Mouse (Mus musculus): ENCODE measurements at regions not wholly inside any gene's neighbourhood (a gene's known extent, or its start where the extent isn't known, plus 50 kb on each side); places are given as distances from the start of the nearest gene placed in this dataset.

DNA sequence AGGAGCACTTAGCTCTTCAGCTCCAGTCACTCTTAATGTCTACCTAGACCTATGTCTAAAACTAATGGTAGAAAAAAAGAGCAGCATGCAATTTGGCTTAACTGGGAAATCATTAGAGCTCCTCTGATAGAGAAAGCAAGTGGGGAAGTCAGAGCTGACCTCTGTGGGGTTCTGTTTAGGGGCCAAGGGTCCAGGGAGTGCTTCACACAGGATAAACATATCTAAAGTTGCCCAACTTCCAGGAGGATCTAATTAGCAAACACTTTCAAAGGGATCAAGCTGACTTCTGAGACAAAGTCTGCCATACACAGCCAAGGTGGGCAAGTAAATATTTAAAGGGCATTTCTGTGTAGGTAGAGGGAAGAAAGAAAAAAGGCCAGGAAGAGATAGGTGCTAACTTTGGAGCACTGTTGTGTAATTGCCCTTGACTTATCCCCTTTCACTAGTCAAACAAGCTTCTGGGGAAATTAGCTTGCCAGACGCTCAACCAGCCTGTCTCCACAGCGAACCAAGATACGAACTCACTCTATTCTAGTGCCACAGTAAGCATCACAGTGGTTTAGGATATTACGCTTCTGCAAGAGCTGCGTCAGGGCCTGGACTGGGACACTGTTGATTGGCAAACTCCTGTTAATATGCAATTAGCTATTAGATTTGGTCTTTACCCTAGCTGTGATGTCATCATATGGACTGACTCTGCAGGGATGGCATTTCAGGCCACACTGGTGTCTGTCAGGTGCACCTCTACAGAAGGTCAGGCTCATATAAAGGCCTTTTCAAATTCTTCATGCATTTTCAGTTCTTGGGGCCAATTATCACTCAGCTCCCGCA, 1413.9 kb upstream of the A1bg start:
- no peak overlapping the region for H3K27ac ChIP-seq (ENCODE audit: low read depth, low read length)
- no peaks in the 10 kb centered on the region for H3K4me1 ChIP-seq (ENCODE audit: control insufficient read depth, insufficient read depth, low read length)
- DNase-seq (ENCODE audit: low spot score) (no peak), ATAC-seq (ENCODE audit: insufficient read depth, low FRiP score, low TSS enrichment) (no peak)
- H3K36me3 ChIP-seq (ENCODE audit: control insufficient read depth, insufficient read depth, low read length), result no peaks in the 10 kb centered on the region
- H3K4me3 ChIP-seq (ENCODE audit: low read depth, low read length), result no peak overlapping the region
- no peaks in the 10 kb centered on the region for H3K9me3 ChIP-seq (ENCODE audit: control insufficient read depth, low read length)
- H3K4me2 ChIP-seq (ENCODE audit: low read depth), result no peak overlapping the region
- 76% methylated on average over 6 of the region's 6 CpGs for WGBS
- no peaks in the 10 kb centered on the region for H3K27me3 ChIP-seq (ENCODE audit: control insufficient read depth, insufficient read depth, low read length)
- H3K9ac ChIP-seq (ENCODE audit: low read length), result no peak overlapping the region

DNA sequence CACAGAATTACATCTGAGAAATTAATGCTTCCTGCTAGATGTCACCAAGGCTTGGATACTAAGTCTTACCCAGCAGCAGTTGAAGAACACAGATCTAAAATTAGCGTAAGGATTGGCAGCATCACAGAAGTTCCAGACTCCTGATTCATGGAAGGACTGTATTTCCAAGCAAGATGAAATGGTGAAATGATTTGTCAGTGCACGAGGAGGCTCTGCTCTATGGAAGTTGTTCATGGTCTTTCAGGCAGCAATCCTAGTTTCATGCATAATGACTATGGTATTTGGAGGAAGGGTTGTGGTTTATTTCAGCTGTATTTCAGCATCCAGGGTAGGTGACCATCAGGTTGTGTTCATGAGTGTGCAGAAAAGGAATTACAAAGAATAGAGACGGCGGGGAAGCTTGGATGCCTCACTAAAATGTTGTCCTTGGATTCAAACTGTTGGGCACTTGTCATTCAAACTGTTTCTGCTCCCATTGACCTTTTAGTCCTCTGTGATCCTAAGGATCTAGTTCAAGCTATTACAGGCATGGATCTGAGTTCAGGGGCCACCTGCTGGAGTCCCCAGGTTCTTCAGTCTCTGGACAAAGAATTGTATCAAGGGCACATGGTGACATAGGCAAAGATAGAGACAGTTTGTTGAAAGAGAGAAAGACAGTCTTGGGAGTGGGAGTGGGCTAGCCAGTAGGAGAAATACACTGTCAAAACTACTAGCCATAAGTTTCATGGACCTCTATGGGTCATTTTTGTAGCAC, 1411.6 kb upstream of the A1bg start:
- Histone ChIP-seq H3K9me3 (ENCODE audit: control insufficient read depth, low read length) (no peaks in the 10 kb centered on the region), H3K27me3 (ENCODE audit: control insufficient read depth, insufficient read depth, low read length) (no peaks in the 10 kb centered on the region), H3K27ac (ENCODE audit: low read depth, low read length) (no peak overlapping the region), H3K9ac (ENCODE audit: low read length) (no peak overlapping the region), H3K36me3 (ENCODE audit: control insufficient read depth, insufficient read depth, low read length) (no peaks in the 10 kb centered on the region), H3K4me2 (ENCODE audit: low read depth) (no peak overlapping the region), H3K4me1 (ENCODE audit: control insufficient read depth, insufficient read depth, low read length) (no peaks in the 10 kb centered on the region), H3K4me3 (ENCODE audit: low read depth, low read length) (no peak overlapping the region)
- ATAC-seq (ENCODE audit: insufficient read depth, low FRiP score, low TSS enrichment), result no peak
- DNase-seq (ENCODE audit: low spot score), result no peak
- 90% methylated on average over 4 of the region's 4 CpGs for WGBS

DNA sequence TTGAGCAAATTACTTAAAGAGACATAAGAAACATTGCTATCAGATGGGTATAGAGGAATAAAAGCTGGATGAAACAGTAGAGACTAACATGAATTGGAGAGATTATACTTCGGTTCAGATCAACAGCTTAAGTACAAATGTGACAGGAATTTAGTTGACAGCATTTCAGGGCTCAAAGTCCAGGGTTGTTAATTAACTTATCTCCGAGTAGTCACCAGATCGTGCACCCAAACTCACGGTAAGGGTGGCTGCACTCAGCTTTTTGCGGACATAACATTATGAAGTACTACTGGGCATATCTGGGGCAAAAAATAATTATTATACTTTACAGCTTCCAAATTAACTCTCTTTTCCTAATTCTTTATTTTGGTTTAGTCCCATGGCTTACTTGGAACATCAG, 1409.3 kb upstream of the A1bg start:
- Histone ChIP-seq H3K4me2 (ENCODE audit: low read depth) (no peak overlapping the region), H3K9ac (ENCODE audit: low read length) (no peak overlapping the region), H3K9me3 (ENCODE audit: control insufficient read depth, low read length) (no peaks in the 10 kb centered on the region), H3K4me3 (ENCODE audit: low read depth, low read length) (no peak overlapping the region), H3K27me3 (ENCODE audit: control insufficient read depth, insufficient read depth, low read length) (no peaks in the 10 kb centered on the region), H3K27ac (ENCODE audit: low read depth, low read length) (no peak overlapping the region), H3K4me1 (ENCODE audit: control insufficient read depth, insufficient read depth, low read length) (peaks cover 6% of the 10 kb centered on the region), H3K36me3 (ENCODE audit: control insufficient read depth, insufficient read depth, low read length) (no peaks in the 10 kb centered on the region)
- DNase-seq (ENCODE audit: low spot score) (no peak), ATAC-seq (ENCODE audit: insufficient read depth, low FRiP score, low TSS enrichment) (no peak)
- 89% methylated on average over 5 of the region's 5 CpGs for WGBS

DNA sequence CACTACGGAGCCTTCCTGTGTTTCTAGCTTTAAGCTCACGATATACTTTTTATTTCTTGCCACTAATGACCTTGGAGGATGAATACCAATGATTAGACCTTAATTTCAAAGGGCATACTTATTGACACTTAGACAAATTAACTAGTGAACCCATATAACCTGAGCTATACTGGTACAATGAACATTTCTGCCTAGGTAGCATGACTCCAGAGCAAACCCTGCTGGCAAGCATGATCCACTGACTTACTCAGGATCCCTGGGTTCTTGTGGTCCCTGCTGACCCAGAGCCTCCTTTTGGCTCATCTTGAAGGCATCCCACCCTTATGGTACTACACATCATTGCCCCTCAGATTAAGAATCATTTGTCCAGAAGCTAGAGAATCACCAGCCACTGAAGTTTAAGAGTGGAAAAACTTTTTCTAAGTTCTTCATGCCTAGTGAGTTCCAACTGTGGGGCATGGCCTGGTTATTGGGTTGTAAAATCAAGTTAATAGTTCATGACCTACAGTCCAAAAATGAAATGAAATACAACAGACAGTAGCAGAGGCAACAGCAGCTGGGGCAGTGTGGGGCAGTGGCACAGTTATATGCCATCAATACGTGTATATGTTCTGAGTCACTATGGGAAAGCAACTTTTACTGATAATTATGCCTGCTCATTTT, 1408.5 kb upstream of the A1bg start:
- Histone ChIP-seq H3K4me1 (ENCODE audit: control insufficient read depth, insufficient read depth, low read length) (peaks cover 6% of the 10 kb centered on the region), H3K4me2 (ENCODE audit: low read depth) (no peak overlapping the region), H3K27me3 (ENCODE audit: control insufficient read depth, insufficient read depth, low read length) (no peaks in the 10 kb centered on the region), H3K9ac (ENCODE audit: low read length) (no peak overlapping the region), H3K4me3 (ENCODE audit: low read depth, low read length) (no peak overlapping the region), H3K9me3 (ENCODE audit: control insufficient read depth, low read length) (no peaks in the 10 kb centered on the region), H3K27ac (ENCODE audit: low read depth, low read length) (no peak overlapping the region), H3K36me3 (ENCODE audit: control insufficient read depth, insufficient read depth, low read length) (no peaks in the 10 kb centered on the region)
- DNase-seq (ENCODE audit: low spot score) (no peak), ATAC-seq (ENCODE audit: insufficient read depth, low FRiP score, low TSS enrichment) (no peak)
- 90% methylated on average over 3 of the region's 3 CpGs for WGBS

DNA sequence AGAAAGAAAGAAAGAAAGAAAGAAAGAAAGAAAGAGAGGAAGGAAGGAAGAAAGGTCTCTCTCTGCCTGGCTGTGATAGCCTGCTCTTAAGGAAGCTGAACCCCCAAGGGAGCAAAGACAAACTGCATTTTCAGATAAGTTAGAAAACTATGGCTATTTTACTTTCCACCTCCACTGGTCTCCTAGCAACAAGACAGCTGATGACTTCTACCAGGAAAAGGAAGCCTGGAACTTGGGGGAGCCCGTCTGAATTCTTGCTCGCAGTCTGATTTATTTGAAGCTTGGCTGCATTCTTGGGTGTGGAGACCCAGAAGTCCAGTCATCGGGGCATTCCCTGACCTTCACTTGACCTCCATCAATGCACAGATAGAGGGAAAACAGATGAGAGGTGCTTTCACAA, 1406.1 kb upstream of the A1bg start:
- Histone ChIP-seq H3K27me3 (ENCODE audit: control insufficient read depth, insufficient read depth, low read length) (no peaks in the 10 kb centered on the region), H3K9me3 (ENCODE audit: control insufficient read depth, low read length) (no peaks in the 10 kb centered on the region), H3K4me1 (ENCODE audit: control insufficient read depth, insufficient read depth, low read length) (peaks cover 6% of the 10 kb centered on the region), H3K9ac (ENCODE audit: low read length) (no peak overlapping the region), H3K36me3 (ENCODE audit: control insufficient read depth, insufficient read depth, low read length) (no peaks in the 10 kb centered on the region), H3K4me2 (ENCODE audit: low read depth) (no peak overlapping the region), H3K4me3 (ENCODE audit: low read depth, low read length) (no peak overlapping the region), H3K27ac (ENCODE audit: low read depth, low read length) (no peak overlapping the region)
- 9% methylated on average over 3 of the region's 3 CpGs for WGBS
- ATAC-seq (ENCODE audit: insufficient read depth, low FRiP score, low TSS enrichment), result no peak
- DNase-seq (ENCODE audit: low spot score), result peak; percentile 18

DNA sequence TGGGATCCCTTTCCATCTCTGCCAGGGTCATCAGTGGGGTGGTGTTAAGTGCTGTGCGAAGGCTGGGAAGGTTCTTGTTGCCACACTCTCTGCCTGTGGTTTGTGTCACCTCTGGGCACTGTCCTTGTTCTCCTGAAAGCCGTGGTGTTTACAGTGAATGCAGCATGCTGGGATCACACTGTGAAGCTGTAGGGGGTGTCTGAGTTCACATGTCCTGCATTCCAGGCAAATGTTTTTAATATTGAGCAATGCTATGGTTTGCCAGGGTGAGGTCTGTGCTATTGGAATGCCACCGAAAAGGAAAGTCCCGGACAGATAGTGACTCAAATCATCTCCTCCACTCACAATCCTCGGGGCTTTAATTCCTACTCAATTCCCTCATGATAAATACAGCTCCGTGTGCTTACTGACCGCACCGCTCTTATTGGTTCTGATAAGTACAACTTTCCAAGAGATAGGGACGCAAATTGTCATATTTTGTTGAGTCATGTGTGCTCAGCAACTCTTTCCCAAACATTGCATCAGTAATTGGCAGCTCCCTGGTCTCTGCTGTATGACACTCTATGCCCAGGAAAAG, 1405.6 kb upstream of the A1bg start:
- WGBS, result 56% methylated on average over 9 of the region's 9 CpGs
- no peak overlapping the region for H3K4me2 ChIP-seq (ENCODE audit: low read depth)
- H3K27ac ChIP-seq (ENCODE audit: low read depth, low read length), result no peak overlapping the region
- DNase-seq (ENCODE audit: low spot score), result peak; percentile 21
- no peak overlapping the region for H3K4me3 ChIP-seq (ENCODE audit: low read depth, low read length)
- no peaks in the 10 kb centered on the region for H3K27me3 ChIP-seq (ENCODE audit: control insufficient read depth, insufficient read depth, low read length)
- no peaks in the 10 kb centered on the region for H3K36me3 ChIP-seq (ENCODE audit: control insufficient read depth, insufficient read depth, low read length)
- peaks cover 6% of the 10 kb centered on the region for H3K4me1 ChIP-seq (ENCODE audit: control insufficient read depth, insufficient read depth, low read length)
- H3K9ac ChIP-seq (ENCODE audit: low read length), result no peak overlapping the region
- ATAC-seq (ENCODE audit: insufficient read depth, low FRiP score, low TSS enrichment), result no peak
- H3K9me3 ChIP-seq (ENCODE audit: control insufficient read depth, low read length), result no peaks in the 10 kb centered on the region

DNA sequence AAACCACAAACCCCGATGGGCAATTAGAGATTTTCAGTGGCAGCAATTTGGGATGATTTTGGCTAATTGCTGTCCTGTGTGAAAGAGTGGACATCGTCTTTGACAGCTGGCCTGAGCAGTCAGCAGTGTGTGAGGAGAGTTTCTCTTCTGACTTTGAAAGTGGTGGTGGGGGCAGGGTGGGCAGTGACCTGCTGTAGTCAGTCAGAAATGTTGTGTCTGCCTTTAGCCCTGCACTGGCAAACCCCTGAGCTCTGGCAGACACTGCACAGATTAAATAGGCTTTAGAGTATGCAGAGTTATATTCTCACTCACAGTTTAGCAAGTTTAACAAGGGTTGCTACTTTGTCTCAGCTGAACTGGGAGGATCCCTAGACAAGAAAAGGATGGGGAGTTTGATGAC, 1404.7 kb upstream of the A1bg start:
- 40% methylated on average over 2 of the region's 2 CpGs for WGBS
- H3K27me3 ChIP-seq (ENCODE audit: control insufficient read depth, insufficient read depth, low read length), result no peaks in the 10 kb centered on the region
- H3K27ac ChIP-seq (ENCODE audit: low read depth, low read length), result no peak overlapping the region
- no peak for DNase-seq (ENCODE audit: low spot score)
- H3K4me2 ChIP-seq (ENCODE audit: low read depth), result no peak overlapping the region
- H3K36me3 ChIP-seq (ENCODE audit: control insufficient read depth, insufficient read depth, low read length), result no peaks in the 10 kb centered on the region
- H3K9ac ChIP-seq (ENCODE audit: low read length), result no peak overlapping the region
- H3K9me3 ChIP-seq (ENCODE audit: control insufficient read depth, low read length), result no peaks in the 10 kb centered on the region
- ATAC-seq (ENCODE audit: insufficient read depth, low FRiP score, low TSS enrichment), result no peak
- H3K4me3 ChIP-seq (ENCODE audit: low read depth, low read length), result no peak overlapping the region
- H3K4me1 ChIP-seq (ENCODE audit: control insufficient read depth, insufficient read depth, low read length), result peaks cover 6% of the 10 kb centered on the region

DNA sequence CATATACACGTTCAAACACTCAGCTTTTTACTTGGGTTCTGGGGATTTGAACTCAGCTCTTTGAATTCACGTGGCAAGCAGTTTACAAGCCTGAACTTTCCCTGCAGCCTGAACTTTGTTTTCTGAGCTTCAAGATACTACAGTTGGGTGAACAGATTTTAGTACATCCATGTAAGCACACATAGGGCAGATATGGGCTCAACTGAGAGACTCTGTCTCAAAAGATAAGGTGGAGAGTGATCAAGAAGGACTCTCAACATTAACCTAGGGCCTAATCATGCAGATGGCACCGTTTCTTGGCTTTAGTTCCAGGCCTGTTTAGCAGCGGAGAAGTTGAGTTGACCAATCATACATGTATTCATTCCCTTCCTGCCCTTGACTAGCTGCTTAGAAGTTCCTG, 1403.7 kb upstream of the A1bg start:
- peaks cover 6% of the 10 kb centered on the region for H3K4me1 ChIP-seq (ENCODE audit: control insufficient read depth, insufficient read depth, low read length)
- WGBS, result 89% methylated on average over 4 of the region's 4 CpGs
- ATAC-seq (ENCODE audit: insufficient read depth, low FRiP score, low TSS enrichment), result no peak

More for the DNA sequence above, 1403.7 kb upstream of the A1bg start:
- DNase-seq (ENCODE audit: low spot score), result no peak
- H3K4me2 ChIP-seq (ENCODE audit: low read depth), result no peak overlapping the region
- no peak overlapping the region for H3K9ac ChIP-seq (ENCODE audit: low read length)
- no peak overlapping the region for H3K4me3 ChIP-seq (ENCODE audit: low read depth, low read length)
- H3K36me3 ChIP-seq (ENCODE audit: control insufficient read depth, insufficient read depth, low read length), result no peaks in the 10 kb centered on the region
- no peak overlapping the region for H3K27ac ChIP-seq (ENCODE audit: low read depth, low read length)
- H3K9me3 ChIP-seq (ENCODE audit: control insufficient read depth, low read length), result no peaks in the 10 kb centered on the region
- no peaks in the 10 kb centered on the region for H3K27me3 ChIP-seq (ENCODE audit: control insufficient read depth, insufficient read depth, low read length)
